Mouse (Mus musculus): ENCODE results near the gene Osbpl3. TPM values are rescaled to one million over a fixed set of nuclear protein-coding genes. Genes with fewer than 3 reads are reported as not detected.

Gene Osbpl3
- polyA plus RNA-seq, 1 experiment from 2014 or later: 17.0 TPM

DNA sequence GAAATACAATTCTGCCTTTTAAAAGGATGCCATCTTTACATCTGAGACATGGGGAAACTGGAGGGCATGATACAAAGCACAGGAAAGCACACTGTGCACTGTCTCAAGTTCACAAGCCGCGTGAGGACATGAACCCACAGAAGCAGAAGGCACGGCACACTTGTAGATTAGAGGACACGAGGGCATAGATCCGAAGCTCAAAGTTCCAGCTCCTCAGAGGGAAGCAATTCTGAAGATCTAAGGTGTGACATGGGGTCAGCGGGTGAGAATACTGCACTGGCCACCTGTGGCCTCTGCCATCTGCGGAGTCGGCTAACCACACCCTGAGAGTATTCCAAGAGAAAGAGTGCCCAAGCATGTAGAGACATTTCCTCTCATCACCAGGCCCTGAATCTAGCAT lies 91.6 kb downstream of the Osbpl3 start:
- Histone ChIP-seq H3K4me2 (replicated peaks; ENCODE audit: low read depth, low read length) (no peak overlapping the region), H3K4me3 (ENCODE audit: low read length) (no peak overlapping the region), H3K9me3 (ENCODE audit: control insufficient read depth, low read length) (no peaks in the 10 kb centered on the region), H3K4me1 (ENCODE audit: control insufficient read depth, insufficient read depth, low read length) (no peaks in the 10 kb centered on the region), H3K27ac (ENCODE audit: low read depth, low read length) (no peak overlapping the region), H3K27me3 (ENCODE audit: control insufficient read depth, insufficient read depth, low read length) (no peaks in the 10 kb centered on the region), H3K9ac (ENCODE audit: low read depth, low read length) (no peak overlapping the region), H3K36me3 (ENCODE audit: control insufficient read depth, insufficient read depth, low read length) (no peaks in the 10 kb centered on the region; the same call in 1 of the 2 replicates)
- WGBS: 94% methylated on average over 8 of the region's 8 CpGs
- no peak for ATAC-seq (ENCODE audit: low FRiP score, low TSS enrichment)

GRCm38 (mm10) chr6:50363385-50363784 lies 92.6 kb downstream of the Osbpl3 start:
- Histone ChIP-seq H3K36me3 (ENCODE audit: control insufficient read depth, insufficient read depth, low read length) (no peaks in the 10 kb centered on the region), H3K27me3 (ENCODE audit: control insufficient read depth, insufficient read depth, low read length) (no peaks in the 10 kb centered on the region), H3K4me3 (ENCODE audit: low read length) (no peak overlapping the region), H3K9me3 (ENCODE audit: control insufficient read depth, low read length) (no peaks in the 10 kb centered on the region), H3K27ac (ENCODE audit: low read depth, low read length) (no peak overlapping the region), H3K9ac (ENCODE audit: low read depth, low read length) (no peak overlapping the region), H3K4me2 (replicated peaks; ENCODE audit: low read depth, low read length) (no peak overlapping the region), H3K4me1 (ENCODE audit: control insufficient read depth, insufficient read depth, low read length) (0 out of 2 replicates have a peak, but pooled peaks cover 2% of the 10 kb centered on the region)
- WGBS: 79% methylated on average over 5 of the region's 5 CpGs
- ATAC-seq (ENCODE audit: low FRiP score, low TSS enrichment): no peak

- Histone ChIP-seq H3K4me2 (replicated peaks; ENCODE audit: low read depth, low read length) (no peak overlapping the region), H3K4me3 (ENCODE audit: low read length) (no peak overlapping the region), H3K27ac (ENCODE audit: low read depth, low read length) (no peak overlapping the region), H3K4me1 (ENCODE audit: control insufficient read depth, insufficient read depth, low read length) (0 out of 2 replicates have a peak, but pooled peaks cover 5% of the 10 kb centered on the region), H3K36me3 (ENCODE audit: control insufficient read depth, insufficient read depth, low read length) (no peaks in the 10 kb centered on the region), H3K9ac (ENCODE audit: low read depth, low read length) (no peak overlapping the region), H3K27me3 (ENCODE audit: control insufficient read depth, insufficient read depth, low read length) (no peaks in the 10 kb centered on the region), H3K9me3 (ENCODE audit: control insufficient read depth, low read length) (no peaks in the 10 kb centered on the region)
- 71% methylated on average over 4 of the region's 4 CpGs for WGBS
- ATAC-seq (ENCODE audit: low FRiP score, low TSS enrichment): no peak
These were observed 93.2 kb downstream of the Osbpl3 start for GRCm38 (mm10) chr6:50362704-50363261.

DNA sequence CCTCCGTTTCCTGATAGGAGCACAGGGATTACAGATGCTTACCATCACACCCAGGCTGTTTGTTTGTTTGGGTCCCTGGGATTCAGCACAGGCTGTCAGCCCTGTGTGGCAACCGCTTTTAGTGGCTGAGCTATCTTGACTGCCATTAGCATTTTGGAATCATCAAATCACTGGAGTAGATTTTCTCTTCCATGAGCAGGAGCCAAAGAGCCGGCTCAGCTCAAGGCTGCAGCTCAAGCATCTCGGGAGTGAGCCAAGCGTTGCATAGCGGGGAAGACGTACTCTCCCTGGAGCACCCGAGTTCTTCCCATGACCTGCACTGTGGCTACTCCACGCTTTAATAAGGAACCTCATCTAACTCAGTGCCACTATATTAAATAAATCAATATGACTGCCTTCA lies 93.8 kb downstream of the Osbpl3 start:
- Histone ChIP-seq H3K27me3 (ENCODE audit: control insufficient read depth, insufficient read depth, low read length) (no peaks in the 10 kb centered on the region), H3K4me1 (ENCODE audit: control insufficient read depth, insufficient read depth, low read length) (0 out of 2 replicates have a peak, but pooled peaks cover 5% of the 10 kb centered on the region), H3K4me2 (replicated peaks; ENCODE audit: low read depth, low read length) (no peak overlapping the region), H3K36me3 (ENCODE audit: control insufficient read depth, insufficient read depth, low read length) (no peaks in the 10 kb centered on the region), H3K9me3 (ENCODE audit: control insufficient read depth, low read length) (no peaks in the 10 kb centered on the region), H3K27ac (ENCODE audit: low read depth, low read length) (no peak overlapping the region), H3K9ac (ENCODE audit: low read depth, low read length) (no peak overlapping the region), H3K4me3 (ENCODE audit: low read length) (no peak overlapping the region)
- no peak for ATAC-seq (ENCODE audit: low FRiP score, low TSS enrichment)
- 76% methylated on average over 9 of the region's 9 CpGs for WGBS

- H3K4me1 ChIP-seq (ENCODE audit: control insufficient read depth, insufficient read depth, low read length): peaks cover 19% of the 10 kb centered on the region
- no peak overlapping the region for H3K9ac ChIP-seq (ENCODE audit: low read depth, low read length)
- no peaks in the 10 kb centered on the region for H3K36me3 ChIP-seq (ENCODE audit: control insufficient read depth, insufficient read depth, low read length)
- no peak overlapping the region for H3K27ac ChIP-seq (ENCODE audit: low read depth, low read length)
- no peak overlapping the region for H3K4me3 ChIP-seq (ENCODE audit: low read length)
- H3K4me2 ChIP-seq (replicated peaks; ENCODE audit: low read depth, low read length): no peak overlapping the region
- peak; percentile 41; the same call in 1 of the 2 replicates for ATAC-seq (ENCODE audit: low FRiP score, low TSS enrichment)
- H3K27me3 ChIP-seq (ENCODE audit: control insufficient read depth, insufficient read depth, low read length): no peaks in the 10 kb centered on the region
- WGBS: 38% methylated on average over 16 of the region's 16 CpGs
- no peaks in the 10 kb centered on the region for H3K9me3 ChIP-seq (ENCODE audit: control insufficient read depth, low read length)
These were observed 97.8 kb downstream of the Osbpl3 start for GRCm38 (mm10) chr6:50358104-50358679.

- peak overlapping the region; percentile 18; the same call in 1 of the 2 replicates for H3K9ac ChIP-seq (ENCODE audit: low read depth, low read length)
- peaks cover 19% of the 10 kb centered on the region for H3K4me1 ChIP-seq (ENCODE audit: control insufficient read depth, insufficient read depth, low read length)
- 47% methylated on average over 20 of the region's 20 CpGs for WGBS
- no peak overlapping the region for H3K4me3 ChIP-seq (ENCODE audit: low read length)
- no peaks in the 10 kb centered on the region for H3K36me3 ChIP-seq (ENCODE audit: control insufficient read depth, insufficient read depth, low read length)
- H3K4me2 ChIP-seq (replicated peaks; ENCODE audit: low read depth, low read length): no peak overlapping the region; the same call in 1 of the 2 replicates
- ATAC-seq (ENCODE audit: low FRiP score, low TSS enrichment): peak; percentile 60; the same call in 1 of the 2 replicates
- no peaks in the 10 kb centered on the region for H3K27me3 ChIP-seq (ENCODE audit: control insufficient read depth, insufficient read depth, low read length)
- H3K27ac ChIP-seq (ENCODE audit: low read depth, low read length): no peak overlapping the region
- H3K9me3 ChIP-seq (ENCODE audit: control insufficient read depth, low read length): no peaks in the 10 kb centered on the region
These were observed 101.0 kb downstream of the Osbpl3 start for GRCm38 (mm10) chr6:50354688-50355660.

- WGBS: 51% methylated on average over 6 of the region's 6 CpGs
- Histone ChIP-seq H3K4me2 (replicated peaks; ENCODE audit: low read depth, low read length) (no peak overlapping the region), H3K36me3 (ENCODE audit: control insufficient read depth, insufficient read depth, low read length) (no peaks in the 10 kb centered on the region), H3K4me1 (ENCODE audit: control insufficient read depth, insufficient read depth, low read length) (peaks cover 13% of the 10 kb centered on the region), H3K9ac (ENCODE audit: low read depth, low read length) (no peak overlapping the region), H3K27ac (ENCODE audit: low read depth, low read length) (no peak overlapping the region), H3K4me3 (ENCODE audit: low read length) (no peak overlapping the region), H3K27me3 (ENCODE audit: control insufficient read depth, insufficient read depth, low read length) (no peaks in the 10 kb centered on the region), H3K9me3 (ENCODE audit: control insufficient read depth, low read length) (no peaks in the 10 kb centered on the region)
- ATAC-seq (ENCODE audit: low FRiP score, low TSS enrichment): no peak
These were observed 103.2 kb downstream of the Osbpl3 start for GRCm38 (mm10) chr6:50352812-50353211.

DNA sequence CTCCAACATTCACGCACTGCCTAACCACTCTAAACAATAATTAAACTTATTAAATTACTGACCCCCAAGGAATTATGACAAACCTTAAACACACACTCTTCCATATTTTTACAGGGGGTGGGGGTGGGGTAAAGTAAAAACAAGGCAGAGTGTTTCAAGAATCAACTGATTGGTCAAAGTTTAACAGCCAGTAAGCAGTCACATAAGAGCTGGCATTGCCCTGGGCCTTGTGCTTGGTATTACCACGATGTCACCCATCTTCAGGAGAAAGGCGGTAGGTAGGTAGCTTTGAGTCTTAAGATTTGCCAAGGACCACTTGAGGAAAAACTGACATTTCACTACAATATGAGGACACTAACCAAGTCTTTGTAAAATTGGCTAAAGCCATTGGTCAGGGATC lies 105.1 kb downstream of the Osbpl3 start:
- ATAC-seq (ENCODE audit: low FRiP score, low TSS enrichment): no peak
- Histone ChIP-seq H3K4me1 (ENCODE audit: control insufficient read depth, insufficient read depth, low read length) (peaks cover 13% of the 10 kb centered on the region), H3K9me3 (ENCODE audit: control insufficient read depth, low read length) (no peaks in the 10 kb centered on the region), H3K36me3 (ENCODE audit: control insufficient read depth, insufficient read depth, low read length) (no peaks in the 10 kb centered on the region), H3K27me3 (ENCODE audit: control insufficient read depth, insufficient read depth, low read length) (no peaks in the 10 kb centered on the region), H3K9ac (ENCODE audit: low read depth, low read length) (no peak overlapping the region), H3K4me2 (replicated peaks; ENCODE audit: low read depth, low read length) (no peak overlapping the region), H3K27ac (ENCODE audit: low read depth, low read length) (no peak overlapping the region), H3K4me3 (ENCODE audit: low read length) (no peak overlapping the region)
- WGBS: 90% methylated on average over 3 of the region's 3 CpGs

- Histone ChIP-seq H3K4me1 (ENCODE audit: control insufficient read depth, insufficient read depth, low read length) (no peaks in the 10 kb centered on the region), H3K9me3 (ENCODE audit: control insufficient read depth, low read length) (no peaks in the 10 kb centered on the region), H3K4me3 (ENCODE audit: low read length) (no peak overlapping the region), H3K27ac (ENCODE audit: low read depth, low read length) (no peak overlapping the region), H3K27me3 (ENCODE audit: control insufficient read depth, insufficient read depth, low read length) (no peaks in the 10 kb centered on the region), H3K9ac (ENCODE audit: low read depth, low read length) (no peak overlapping the region), H3K36me3 (ENCODE audit: control insufficient read depth, insufficient read depth, low read length) (no peaks in the 10 kb centered on the region), H3K4me2 (replicated peaks; ENCODE audit: low read depth, low read length) (no peak overlapping the region)
- WGBS: 83% methylated on average over 1 of the region's 1 CpGs
- ATAC-seq (ENCODE audit: low FRiP score, low TSS enrichment): no peak
These were observed 107.4 kb downstream of the Osbpl3 start for GRCm38 (mm10) chr6:50348619-50349018.

Measured in kidney, embryonic 14.5 days (tissue).